Mouse (Mus musculus): ENCODE measurements around the gene Vps8. TPM values are rescaled to one million over a fixed set of nuclear protein-coding genes. Genes with fewer than 3 reads are reported as not detected.

Gene Vps8
- total RNA-seq, 2 experiments from 2014 or later, result 7.2 to 9.0 TPM

DNA sequence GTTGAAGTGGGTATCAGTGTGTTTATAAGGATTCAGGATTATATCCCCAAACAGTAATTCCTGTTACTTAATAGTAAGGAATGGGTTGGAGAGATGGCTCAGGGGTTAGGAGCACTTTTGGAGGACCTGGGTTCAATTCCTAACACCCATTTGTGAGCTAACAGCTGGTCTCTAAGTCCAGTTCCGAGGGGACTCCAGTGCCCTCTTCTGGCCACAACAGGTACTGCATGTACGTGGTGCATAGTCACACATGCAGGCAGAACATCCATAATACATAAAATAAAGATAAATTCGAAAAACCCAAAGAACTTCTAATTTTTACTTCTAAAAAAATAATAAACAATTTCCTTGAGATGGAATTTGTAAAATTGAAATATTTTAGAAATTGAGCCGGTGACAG, 47.5 kb downstream of the Vps8 start:
- DNase-seq (ENCODE audit: low spot score), result no peak

DNA sequence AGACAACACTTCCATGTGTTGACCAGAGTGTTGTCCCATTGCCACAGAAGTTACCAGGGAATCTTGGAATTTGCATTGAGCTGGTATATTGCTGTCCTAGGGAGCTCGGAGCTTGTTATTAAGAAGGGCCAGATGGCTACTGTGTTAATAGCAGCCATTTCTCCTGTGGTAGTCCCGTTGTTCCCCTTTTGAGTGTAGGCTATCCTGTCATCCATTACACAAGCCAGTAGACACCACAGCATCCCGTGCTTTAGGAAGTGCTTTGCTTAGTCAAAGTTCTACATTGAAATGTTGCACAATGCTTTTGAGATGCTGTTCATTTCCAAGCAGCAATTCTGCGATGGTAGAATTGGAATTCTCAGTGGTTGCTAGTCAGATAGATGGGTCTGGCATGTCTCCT, 54.2 kb downstream of the Vps8 start:
- DNase-seq (ENCODE audit: low spot score), result no peak

DNA sequence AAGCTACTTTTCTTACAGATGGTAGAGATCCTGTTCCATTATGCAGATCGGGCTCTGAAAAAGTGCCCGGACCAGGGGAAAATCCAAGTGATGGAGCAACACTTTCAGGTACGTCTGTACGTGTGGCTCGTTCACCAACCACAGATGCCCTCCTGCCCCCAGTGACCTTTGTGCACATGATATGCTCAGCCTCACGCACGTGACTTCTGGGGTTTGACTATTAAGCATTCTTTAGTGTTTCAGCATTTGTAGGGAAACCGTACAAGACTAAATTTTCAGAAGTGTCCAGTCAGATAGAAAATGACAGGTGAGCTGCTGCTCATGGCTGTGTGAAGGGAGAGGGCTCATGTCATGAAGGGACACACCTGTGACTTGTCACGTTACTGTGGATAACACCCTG, 55.5 kb downstream of the Vps8 start:
- no peak for DNase-seq (ENCODE audit: low spot score)

DNA sequence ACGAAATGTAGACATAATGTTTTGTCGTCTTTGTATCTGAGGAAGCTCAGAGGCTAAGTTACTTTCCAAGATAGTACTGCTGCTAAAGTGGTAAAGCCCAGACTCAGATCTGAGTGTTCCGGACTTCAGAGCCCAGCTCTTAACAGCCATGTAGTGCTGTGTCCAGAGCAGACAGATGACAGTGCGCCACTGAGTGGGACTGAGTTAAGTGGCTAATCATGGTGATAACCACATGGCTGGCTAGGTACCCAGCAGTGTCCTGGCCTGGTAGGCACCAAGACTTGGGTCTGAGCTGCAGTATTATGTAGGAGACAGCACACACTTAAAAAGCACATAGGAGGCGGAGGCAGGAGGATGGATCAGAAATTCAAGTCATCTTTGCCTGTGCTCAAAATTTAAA, 60.9 kb downstream of the Vps8 start:
- DNase-seq (ENCODE audit: low spot score), result no peak

DNA sequence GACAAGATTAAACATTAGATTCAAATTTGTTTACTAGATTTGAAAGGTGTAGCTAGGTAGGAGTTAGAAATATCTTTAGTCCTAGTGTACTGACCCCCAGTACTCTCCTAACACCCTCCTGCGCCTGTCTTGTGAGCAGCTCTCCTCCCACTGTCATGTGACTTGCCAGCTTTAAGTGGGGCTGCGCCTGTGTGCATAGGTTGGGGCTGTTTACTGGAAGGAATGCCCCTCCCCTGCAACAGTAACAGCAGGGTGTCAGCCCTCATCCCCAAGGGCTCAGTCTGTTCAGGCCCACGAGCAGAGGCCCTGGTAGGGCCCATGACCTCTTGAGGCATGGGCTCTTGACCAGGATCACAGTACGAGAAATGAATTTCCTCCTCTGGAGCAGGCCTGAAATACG, 62.8 kb downstream of the Vps8 start:
- no peak for DNase-seq (ENCODE audit: low spot score)

DNA sequence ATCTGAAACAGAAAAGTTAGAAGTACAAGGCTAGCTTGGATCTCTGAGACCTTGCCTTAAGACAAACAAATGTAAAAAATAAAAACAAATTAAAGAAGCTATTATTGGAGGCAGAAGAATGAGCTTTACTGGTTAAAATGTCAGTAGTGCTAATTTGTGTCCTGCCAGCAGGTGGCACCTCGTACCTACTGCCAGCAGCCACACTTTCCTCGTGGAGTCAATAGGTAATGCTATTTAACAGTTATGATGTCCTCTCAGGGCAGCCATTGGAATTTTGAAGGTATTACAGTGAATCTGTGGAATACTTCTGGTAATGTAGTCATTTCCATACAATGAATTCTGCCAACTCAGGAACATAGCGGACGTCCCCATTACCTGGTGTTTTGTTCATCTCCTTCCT, 65.5 kb downstream of the Vps8 start:
- DNase-seq (ENCODE audit: low spot score), result peak; percentile 7

DNA sequence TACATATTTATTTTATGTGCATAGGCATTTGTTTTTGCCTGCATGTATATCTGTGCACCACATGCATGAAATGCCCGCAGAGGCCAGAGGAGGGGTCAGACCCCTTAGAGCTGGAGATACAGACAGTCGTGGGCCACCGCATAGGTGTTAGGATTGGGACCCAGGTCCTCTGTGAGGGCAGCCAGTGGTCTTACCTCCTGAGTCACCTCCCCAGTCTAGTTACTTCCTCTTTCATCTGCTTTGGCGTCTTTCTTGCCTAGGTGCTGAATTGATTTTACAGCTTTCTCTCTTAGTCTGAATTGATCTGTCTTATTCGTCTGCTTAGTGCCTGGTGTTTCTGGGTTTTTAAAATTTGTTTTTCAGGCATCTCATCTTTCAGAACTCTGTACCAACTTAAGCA, 69.4 kb downstream of the Vps8 start:
- DNase-seq (ENCODE audit: low spot score), result no peak

DNA sequence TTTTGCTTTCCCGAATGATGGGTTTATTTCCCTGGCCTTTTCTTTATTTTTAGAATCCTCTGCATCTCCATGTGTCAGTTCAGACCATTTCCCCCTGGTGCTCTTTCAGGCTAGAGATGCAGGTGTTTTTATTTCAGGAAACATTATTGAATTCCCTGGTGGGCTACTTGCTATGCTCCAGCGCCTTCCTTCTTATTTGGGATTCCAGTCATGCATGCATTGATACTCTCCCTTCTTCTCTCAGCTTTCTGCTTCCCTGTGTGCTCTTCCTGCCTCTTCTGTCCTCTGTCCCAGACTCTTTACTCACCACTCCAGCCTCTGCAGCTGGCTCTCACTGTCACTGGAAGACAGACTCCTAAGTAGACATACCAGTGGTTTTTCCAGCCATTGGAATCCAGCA, 70.0 kb downstream of the Vps8 start:
- no peak for DNase-seq (ENCODE audit: low spot score)

DNA sequence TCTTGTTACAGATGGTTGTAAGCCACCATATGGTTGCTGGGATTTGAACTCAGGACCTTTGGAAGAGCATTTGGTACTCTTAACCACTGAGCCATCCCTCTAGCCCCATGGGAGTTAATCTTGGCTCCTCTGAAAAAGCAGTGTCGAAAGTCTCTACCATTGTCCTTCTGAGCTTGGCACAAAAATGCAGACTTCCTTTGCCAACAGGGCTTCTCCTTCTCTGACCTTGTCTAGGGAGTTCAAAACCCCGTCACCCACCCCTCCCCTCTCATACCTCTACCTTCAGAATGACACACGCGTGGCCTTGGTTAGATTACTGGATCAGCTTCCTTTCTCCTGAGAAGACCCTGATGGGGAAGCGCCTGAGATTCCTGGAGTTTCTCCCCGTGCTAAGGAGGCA, 71.8 kb downstream of the Vps8 start:
- DNase-seq (ENCODE audit: low spot score), result no peak

DNA sequence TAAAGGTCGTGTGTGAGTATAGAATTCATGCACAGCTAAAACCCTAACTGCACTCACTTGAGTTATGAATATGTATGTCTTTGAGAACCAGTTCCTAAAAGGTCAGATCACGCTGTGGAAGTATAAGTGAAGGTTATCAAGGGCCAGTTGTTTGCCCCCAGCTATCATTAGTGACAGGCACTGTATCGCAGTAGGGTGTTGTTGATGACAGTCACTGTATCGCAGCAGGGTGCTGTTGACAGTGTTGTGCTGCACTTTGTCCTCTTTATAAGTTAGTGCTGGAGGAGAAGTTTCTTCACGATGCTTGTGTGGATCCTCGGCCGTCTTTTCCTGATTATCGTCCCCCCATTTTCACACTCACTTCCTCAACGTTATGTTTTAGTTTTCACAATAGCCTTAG, 73.9 kb downstream of the Vps8 start:
- DNase-seq (ENCODE audit: low spot score), result no peak

DNA sequence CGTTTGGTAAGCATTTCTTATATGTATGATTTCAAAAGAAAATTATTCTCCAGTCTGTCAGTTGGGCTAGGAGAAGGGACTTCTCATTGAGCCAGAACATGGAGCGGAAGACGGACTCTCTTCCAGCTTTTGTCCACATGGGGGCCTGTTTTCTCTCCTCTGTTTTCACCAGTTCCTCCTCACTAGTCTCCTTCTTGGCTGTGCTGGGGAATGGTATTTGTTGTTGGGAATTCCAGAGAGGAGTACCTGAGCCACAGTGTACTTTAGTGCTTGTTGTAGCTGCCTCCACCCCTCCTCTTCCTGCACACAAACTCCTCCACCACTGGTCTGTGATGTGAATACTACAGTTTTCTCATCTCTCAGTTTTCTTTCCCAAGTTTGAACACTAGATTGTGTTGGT, 74.7 kb downstream of the Vps8 start:
- DNase-seq (ENCODE audit: low spot score), result no peak

DNA sequence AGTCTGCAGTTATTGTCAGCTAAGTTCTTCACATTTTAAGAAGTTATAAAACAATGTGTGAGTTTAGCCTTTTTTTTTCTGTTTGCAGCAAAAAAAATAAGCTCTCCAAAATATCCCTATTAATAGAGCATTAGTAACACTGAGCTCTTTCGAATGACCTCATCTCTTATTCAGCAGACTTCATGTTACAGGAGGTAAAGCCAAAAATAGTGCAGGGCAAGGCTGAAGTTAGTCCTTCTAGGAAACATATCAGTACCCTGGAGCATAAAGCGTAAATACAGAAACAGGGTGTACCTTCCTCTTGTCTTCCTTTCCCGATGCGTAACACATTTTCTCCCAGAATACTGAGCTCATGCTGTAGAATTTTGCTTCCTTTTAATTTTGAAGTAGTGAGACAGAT, 76.1 kb downstream of the Vps8 start:
- peak; percentile 24 for DNase-seq (ENCODE audit: low spot score)

DNA sequence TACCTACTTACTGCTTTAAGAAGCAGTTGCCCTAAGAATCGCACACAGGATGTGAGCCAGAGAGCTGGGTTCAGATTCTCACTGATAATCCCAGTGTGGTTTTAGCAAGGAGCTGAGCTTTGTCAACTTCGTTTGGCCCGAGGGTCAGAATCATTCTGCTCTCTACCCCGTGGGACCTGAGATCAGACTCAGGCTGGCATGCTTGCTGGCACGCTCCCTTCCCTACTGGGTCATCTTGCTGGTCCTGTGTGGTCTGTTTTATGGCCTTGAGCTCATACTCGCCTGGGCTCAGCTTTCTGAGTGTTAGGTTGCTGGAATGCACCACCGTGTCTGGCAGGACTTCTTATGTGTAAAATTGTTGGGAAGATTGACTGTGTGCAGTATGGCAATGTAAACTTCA, 76.7 kb downstream of the Vps8 start:
- DNase-seq (ENCODE audit: low spot score), result peak; percentile 39

DNA sequence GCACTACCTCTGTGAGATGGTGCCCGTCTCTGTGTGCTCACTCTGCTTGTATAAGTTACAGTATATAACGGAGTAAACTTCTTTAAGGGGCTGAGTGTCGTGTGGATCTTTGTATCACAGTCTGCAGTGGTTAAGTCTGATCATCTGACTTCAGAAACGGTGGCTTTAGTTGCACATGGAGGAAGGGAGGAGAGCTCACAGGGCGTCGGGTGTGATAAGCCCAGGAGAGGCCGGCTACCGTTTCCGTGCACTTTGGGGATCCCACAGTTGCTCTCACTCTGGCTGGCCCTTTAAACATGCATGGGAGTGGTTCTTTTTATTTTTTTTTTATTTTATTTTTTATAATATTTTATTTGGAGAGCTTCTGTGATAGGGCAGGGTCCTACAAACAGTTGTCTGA, 95.9 kb downstream of the Vps8 start:
- no peak for DNase-seq (ENCODE audit: low spot score)

DNA sequence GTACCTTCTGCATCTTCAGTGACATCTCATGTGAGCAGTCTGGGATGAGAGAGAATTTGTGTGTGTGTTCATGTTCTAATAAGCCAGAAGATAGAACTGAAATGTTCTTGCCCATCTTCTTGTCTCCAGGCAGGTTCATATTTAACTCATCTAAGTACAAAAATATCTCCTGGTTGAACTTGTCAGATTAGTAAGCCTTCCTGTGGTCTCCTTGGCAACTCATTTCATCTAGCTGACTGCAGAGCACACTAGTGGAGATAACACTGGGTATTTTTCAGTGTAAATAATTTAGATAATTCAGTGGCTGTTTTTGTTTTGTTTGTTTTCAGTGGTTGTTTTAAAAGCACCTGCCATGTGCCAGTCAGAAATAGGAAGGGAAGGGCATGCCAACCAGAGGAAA, 96.9 kb downstream of the Vps8 start:
- DNase-seq (ENCODE audit: low spot score), result no peak

DNA sequence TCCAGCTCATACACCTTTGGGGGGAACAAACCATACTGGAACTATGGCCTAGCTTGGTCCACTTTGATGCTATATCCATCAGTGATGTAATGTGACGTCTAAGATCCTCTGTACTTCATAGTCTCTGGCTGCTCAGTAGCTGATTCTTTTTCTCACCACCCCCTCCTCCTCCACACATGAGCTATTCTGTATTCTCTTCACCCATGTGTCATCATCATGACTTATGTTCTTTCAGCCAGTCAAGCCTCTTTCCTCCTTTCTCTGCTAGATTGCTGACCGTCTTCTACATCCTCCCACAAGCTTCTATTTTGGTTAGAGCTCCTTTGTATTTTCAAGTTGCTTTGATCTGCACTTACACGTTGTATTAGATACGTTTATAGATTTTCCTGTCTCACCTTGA, 100.8 kb downstream of the Vps8 start:
- DNase-seq (ENCODE audit: low spot score), result no peak

DNA sequence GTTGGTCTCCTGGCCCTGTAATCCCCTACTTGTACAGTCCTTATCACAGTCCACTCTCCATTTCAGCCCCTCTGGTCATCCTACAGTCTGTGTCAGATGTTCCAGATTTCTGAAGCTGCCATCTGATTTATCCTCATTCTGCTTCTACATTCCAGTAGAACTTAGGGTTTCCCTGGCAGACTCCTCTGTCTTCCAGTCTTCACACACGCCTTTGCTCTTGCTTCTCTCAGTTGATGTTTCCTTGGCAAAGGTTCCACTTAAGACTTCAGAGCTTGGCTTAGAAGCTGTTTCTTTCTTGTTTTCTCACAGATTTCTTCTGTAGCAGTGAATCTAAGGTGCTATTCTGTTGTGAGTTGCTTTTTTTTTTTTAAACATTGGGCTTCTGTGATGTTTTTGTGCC, 102.5 kb downstream of the Vps8 start:
- no peak for DNase-seq (ENCODE audit: low spot score)

DNA sequence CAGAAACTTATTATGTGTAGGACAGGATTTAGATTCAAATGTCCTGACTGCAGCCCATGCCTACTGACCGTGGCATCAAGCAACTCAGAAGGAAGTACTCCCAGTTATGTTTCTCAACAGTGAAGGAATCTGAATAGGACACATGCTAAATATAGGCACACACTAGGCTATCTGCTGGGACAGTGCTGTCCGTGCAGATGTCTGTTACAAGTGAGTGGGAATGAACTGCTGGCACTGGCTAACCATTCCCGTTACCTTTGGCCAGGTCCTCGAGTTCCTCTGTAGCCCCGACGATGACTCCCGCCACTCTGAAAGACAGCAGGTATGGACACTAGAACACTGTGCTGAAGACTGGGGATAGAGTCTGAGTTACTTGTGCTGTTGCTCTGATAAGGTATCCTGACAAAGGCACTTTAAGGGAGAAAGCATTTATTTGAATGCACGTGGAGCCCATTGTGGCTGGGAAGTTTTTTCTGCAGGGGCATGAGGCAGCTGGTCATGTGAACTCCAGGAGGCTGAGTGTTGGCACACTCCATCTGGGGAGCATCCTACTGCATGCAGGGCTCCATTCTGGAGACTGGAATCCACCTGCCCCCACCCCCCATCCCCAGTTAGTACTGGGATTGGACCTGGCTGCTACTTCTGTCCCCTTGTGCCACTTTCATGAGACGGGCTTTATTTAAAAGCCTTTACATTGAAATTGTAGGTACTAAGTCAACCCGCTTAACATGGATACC, 104.5 kb downstream of the Vps8 start:
- DNase-seq (ENCODE audit: low spot score), result no peak

DNA sequence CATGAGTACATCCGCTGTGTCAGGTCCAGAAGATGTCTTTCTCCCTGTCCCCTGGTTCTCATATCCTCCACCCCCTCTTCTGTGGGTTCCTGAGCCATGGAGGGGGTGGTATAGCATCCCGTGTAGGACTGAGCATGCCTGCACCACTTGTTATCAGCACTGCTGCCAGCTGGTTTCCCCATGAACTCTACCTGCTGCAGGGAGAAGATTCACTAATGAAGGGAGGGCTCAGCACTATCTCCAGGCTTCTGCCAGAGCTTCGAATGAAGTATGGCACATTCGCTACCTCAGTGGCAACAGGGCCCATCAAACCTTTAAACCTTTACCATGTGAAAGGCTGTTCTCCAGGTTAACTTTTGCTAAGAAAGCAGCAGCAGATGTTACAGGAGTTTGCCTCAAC, 110.6 kb downstream of the Vps8 start:
- no peak for DNase-seq (ENCODE audit: low spot score)

DNA sequence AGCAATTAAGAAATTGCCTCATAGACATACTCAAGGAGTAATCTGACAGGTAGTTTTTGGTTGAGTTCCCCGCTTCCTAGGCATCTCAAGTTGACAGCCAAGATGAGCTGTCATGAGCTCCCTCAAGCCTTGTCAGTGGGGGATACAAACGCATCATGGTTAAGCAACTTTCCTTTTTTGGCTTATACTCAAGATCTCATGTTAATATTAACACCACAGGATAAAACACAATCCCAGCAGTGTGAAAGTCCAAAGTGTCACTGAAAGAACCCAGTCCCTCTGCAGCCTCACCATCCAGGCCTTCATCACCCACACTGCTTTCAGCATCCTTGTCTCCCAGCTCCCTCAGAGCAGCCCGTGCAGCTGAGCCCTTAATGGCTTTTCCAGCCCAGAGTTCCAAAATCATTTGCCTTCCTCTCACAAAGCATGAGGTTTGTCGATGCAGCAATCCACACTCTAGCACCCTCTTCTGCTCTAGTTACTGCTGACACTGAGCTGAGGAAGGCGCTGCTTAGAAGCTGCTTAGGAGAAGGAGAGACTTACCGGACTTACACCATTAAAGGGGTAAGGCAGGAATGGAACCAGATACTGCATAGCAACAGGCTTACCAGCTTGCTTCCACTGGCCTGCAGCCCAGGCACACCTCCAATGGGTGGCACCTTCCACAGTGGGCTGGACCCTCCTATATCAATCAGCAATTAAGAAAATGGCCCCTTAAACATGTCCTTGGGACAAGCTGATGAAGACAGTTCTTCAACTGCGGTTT, 113.5 kb downstream of the Vps8 start:
- DNase-seq (ENCODE audit: low spot score), result no peak

DNA sequence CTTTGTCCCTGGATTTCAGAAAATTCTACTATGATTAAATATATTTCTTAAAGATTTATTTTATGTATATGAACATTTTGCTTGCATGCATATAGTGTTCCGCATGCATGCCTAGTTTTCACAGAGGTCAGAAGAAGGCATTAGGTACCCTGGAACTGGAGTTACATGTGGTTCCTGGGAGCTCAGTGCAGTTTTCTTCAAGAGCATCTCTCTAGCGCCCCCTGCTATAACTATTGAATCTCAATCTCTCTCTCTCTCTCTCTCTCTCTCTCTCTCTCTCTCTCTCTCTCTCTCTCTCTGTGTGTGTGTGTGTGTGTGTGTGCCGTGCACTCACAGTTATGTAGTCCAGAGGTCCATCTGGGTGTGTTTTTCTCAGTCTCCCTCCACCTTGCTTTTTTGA, 114.4 kb downstream of the Vps8 start:
- no peak for DNase-seq (ENCODE audit: low spot score)

DNA sequence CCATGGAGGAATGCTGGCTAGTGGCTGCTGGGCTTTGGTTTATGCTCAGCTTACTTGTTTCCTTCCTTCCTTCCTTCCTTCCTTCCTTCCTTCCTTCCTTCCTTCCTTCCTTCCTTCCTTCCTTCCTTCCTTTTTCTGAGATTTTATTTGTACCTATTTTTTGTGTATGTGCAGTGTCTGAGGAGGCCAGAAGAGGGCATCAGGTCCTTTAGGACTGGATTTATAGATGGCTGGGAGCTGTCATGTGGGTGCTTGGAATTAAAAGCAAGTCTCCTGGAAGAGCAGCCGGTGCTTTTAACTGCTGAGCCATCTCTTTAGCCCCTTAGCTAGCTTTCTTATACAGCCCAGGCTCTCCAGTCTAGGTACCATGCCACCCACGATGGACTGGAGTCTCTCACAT, 116.0 kb downstream of the Vps8 start:
- no peak for DNase-seq (ENCODE audit: low spot score)

DNA sequence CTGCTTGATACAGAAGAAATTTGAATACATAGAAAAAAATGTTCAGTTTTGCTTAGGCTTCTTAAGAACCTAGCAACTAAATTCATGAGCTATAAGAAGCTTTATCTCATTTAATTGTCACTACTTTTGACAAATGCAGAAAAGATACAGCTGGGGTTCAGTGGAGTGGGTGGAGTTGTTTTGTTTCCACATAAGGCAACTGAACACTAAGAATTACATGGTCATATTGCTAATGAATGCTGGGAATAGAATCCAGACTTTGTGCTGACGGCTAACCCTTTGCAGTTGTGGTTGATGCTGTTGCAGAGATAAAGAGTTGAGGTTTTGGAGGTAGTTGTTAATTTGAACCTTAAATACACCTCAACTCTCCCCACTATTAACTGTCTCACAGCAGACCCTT, 119.6 kb downstream of the Vps8 start:
- DNase-seq (ENCODE audit: low spot score), result no peak
